Comparison of ENCODE assay signal across 5 mouse cellular contexts in genomic region chr14:52988563-52988962, GRCm38 (mm10).
DNase-seq lines count a peak whose midpoint lies in the region; ATAC-seq lines count a peak whose summit lies in the region.
"Not testable (repeated sequence)": the region's sequence is repeated elsewhere in the genome, so short reads cannot be mapped to it uniquely, and the experiment has no call there.

No protein-coding gene starts in this region.

- not testable (repeated sequence) for H3K4me2 ChIP-seq in liver, embryonic 11.5 days

- not testable (repeated sequence) for H3K9ac ChIP-seq in liver, embryonic 11.5 days (ENCODE audit: low read depth, low read length)

- WGBS in liver, embryonic 11.5 days: no CpG with 5 or more reads among the region's 6 CpGs

- H3K4me1 ChIP-seq in liver, embryonic 11.5 days (replicated peaks; ENCODE audit: control insufficient read depth, insufficient read depth, low read length): not testable (repeated sequence)

- not testable (repeated sequence) for H3K27ac ChIP-seq in liver, embryonic 11.5 days (ENCODE audit: low read depth, low read length)

- H3K4me3 ChIP-seq in liver, embryonic 11.5 days (ENCODE audit: low read depth, low read length): not testable (repeated sequence)

- not testable (repeated sequence) for H3K9me3 ChIP-seq in liver, embryonic 11.5 days (ENCODE audit: control insufficient read depth, low read length)

- not testable (repeated sequence) for H3K36me3 ChIP-seq in liver, embryonic 11.5 days (ENCODE audit: control insufficient read depth, insufficient read depth, low read length)

- peak; percentile 91 for ATAC-seq in common myeloid progenitor, adult 5-6 weeks (replicated peaks; ENCODE audit: low read depth, poor library complexity, severe bottlenecking)
- ATAC-seq in hematopoietic stem cell, adult 5-6 weeks (replicated peaks in 1 of 2; ENCODE audit: insufficient read depth in 1 of 2, low FRiP score in 2 of 2, low TSS enrichment in 1 of 2, low read depth in 1 of 2, poor library complexity in 2 of 2, severe bottlenecking in 2 of 2): peak; percentile 80 to 84
- peak; percentile 39; the same call in 1 of the 2 replicates for ATAC-seq in liver, embryonic 11.5 days (replicated peaks; ENCODE audit: low FRiP score)
- ATAC-seq in megakaryocyte progenitor cell, adult 5-6 weeks (replicated peaks; ENCODE audit: poor library complexity): peak; percentile 74
- peak; percentile 43; the same call in 1 of the 2 replicates for ATAC-seq in megakaryocyte-erythroid progenitor cell, adult 5-6 weeks (replicated peaks; ENCODE audit: low FRiP score, low TSS enrichment, poor library complexity, severe bottlenecking)

- DNase-seq in liver, embryonic 11.5 days (ENCODE audit: low spot score): not testable (repeated sequence)

- H3K27me3 ChIP-seq in liver, embryonic 11.5 days (replicated peaks; ENCODE audit: control insufficient read depth, insufficient read depth, low read length): not testable (repeated sequence)

Comparison
In these comparisons a context has a peak if more than half of its experiments do, and no peak if none do; other contexts are left out.
1. ATAC-seq: peak in every context shown above with its lines; median percentile 91 in common myeloid progenitor, adult 5-6 weeks; 82 in hematopoietic stem cell, adult 5-6 weeks; 74 in megakaryocyte progenitor cell, adult 5-6 weeks; 43 in megakaryocyte-erythroid progenitor cell, adult 5-6 weeks; 39 in liver, embryonic 11.5 days.